Mouse (Mus musculus) central nervous system, embryonic 18 days (tissue): ENCODE measurements around the gene Zbtb26. TPM values are rescaled to one million over a fixed set of nuclear protein-coding genes. Genes with fewer than 3 reads are reported as not detected.

Experiments used
- polyA plus RNA-seq: library from polyadenylated mRNA; depleted of rRNA; stranded (reverse); fragments of >200 nt; gene quantifications from 2 replicates; pipeline ENCODE4 v1.2.3, GENCODE M21; 2012; rRNA removed

The Zbtb26 gene
- 7.1 and 7.8 TPM in 2 replicates for polyA plus RNA-seq

DNA sequence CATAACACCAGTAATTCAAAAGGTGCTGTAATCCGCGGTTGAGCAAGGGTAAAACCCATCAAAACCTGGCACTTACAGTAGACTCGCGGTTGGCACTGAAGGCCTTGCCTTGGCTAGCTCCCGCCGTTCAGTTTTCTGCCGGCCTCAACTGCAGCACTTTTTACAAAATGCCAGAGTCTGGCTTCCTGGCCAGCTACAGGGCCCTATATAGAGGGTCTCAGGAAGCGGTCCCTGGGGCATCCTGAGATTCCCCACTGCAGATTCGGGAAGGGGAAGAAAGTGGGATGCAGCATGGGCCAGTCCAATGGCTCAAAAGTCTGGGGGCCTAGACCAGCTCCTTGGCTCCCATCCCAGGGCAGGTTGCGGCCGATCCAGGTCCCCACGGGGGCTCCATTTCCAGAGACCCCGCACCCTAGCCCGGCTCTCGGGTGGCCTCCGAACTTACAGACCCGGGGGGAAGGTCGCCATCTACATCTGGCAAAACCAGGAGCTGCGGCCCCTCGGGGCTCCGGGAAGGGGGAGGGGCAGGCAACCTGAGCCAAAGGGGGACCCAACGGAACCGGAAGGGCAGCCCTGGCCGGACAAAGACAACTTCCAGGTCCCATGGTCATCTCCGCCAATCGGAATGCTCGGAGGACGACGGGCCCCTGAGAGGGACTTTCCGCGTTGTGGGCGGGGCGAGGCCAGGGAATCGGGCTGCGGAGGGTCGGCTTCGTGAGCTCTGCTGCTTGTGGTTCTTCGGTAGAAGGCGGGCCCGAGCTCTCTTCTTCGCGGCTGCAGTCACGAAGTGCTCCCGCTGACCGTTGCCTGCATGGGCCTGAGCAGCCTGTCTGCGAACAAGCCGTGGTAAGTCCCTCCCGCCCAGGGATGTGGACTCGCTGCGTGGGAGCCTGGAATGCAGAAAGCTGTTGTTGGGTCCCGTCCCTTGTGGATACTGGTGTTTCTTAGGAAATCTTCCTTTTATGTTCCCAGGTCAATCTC, at the start of gene Zbtb26, which contains the start of the genes Zbtb6 and Rabgap1:
Gene Zbtb26 (minus strand): TSS at position 525 of the 981 bp plus-strand sequence.
Gene Zbtb6 (minus strand): TSS at position 561 of the 981 bp plus-strand sequence.
Gene Rabgap1 (plus strand): TSS at position 669 of the 981 bp plus-strand sequence.

DNA sequence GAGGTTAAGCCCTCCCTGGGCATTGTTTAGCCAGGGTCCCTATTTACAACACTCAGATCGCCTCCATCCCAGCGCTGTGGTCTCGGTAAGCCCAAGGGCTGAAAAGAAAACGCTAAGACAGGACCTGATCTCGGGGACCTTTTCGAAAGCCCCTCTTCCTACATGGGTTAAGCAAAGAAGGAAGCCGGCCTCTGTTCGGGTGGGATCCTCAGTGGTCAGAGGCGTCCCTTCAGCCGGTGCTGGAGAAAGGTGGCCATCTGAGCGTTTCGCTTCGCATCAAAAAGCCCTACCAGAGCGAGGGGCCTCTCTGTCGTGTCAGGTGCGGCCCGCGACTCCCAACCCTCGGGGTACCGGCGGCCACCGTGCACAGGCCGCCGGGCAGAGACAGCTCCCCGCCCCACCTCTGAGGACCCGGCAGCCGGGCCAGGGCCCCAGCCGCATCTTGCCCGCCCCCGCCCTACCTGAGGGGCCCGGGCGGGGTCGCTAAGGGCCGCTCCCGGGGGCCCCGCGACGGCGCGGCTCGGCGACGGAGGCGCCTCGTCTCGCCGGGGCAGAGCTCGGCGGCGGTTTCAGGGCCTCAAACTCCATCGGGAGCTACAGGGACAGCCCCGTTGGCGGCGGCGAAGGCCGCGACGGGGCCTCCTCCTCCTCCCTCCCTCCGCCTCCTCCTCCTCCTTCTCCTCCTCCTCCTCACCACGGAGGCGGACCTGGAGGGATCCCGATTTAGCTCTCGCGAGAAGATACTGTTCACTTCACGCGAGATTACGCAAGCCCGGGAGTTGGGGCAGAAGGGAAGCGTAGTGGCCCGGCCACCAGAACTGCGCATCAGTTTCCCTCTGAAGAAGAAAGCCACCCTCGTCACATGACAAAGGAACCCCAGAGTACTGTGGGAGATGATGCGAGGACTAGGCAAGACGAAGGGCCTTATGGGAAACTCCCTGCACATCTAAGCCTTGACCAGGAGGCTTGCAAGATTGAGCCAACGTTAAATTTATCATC, 20.3 kb downstream of the Zbtb26 start, which contains the start of gene Rc3h2:
Gene Rc3h2 (minus strand): TSS at position 598 of the 999 bp plus-strand sequence.

Other genes starting within 250 kb of the Zbtb26 start
- gene Olfr366, start 231.6 kb downstream of the Zbtb26 start, polyA plus RNA-seq, result not detected in 2 replicates
- not detected in 2 replicates for gene Olfr368, start 116.6 kb downstream of the Zbtb26 start, polyA plus RNA-seq
- 38.1 and 40.0 TPM in 2 replicates for gene Pdcl, start 83.8 kb downstream of the Zbtb26 start, polyA plus RNA-seq
- 28.4 and 30.0 TPM in 2 replicates for gene Rc3h2, start 20.2 kb downstream of the Zbtb26 start, polyA plus RNA-seq
- gene Zbtb6, start within 50 bp of the Zbtb26 start, polyA plus RNA-seq, result 18.2 and 18.3 TPM in 2 replicates
- gene Rabgap1, start 144 bp upstream of the Zbtb26 start, polyA plus RNA-seq, result 54.2 and 59.7 TPM in 2 replicates
- gene Gpr21, start 73.2 kb upstream of the Zbtb26 start, polyA plus RNA-seq, result 9.4 and 10.3 TPM in 2 replicates